Mouse (Mus musculus): ENCODE measurements around the gene Maneal. TPM values are rescaled to one million over a fixed set of nuclear protein-coding genes. Genes with fewer than 3 reads are reported as not detected.

The Maneal gene
- polyA plus RNA-seq (2014; fragmentation: Nextera tagmentation; extraction: Ambion mirVana) = 16.5 and 19.0 TPM in 2 replicates

GRCm38 (mm10) chr4:124861283-124862188, at the start of gene Maneal:
Maneal (minus strand) TSS chr4:124862171.
- Histone ChIP-seq H3K9me3 (ENCODE audit: control insufficient read depth, low read length) (no peaks in the 10 kb centered on the region), H3K4me3 (ENCODE audit: low read depth, low read length) (peak within 1 kb of the TSS; percentile 78), H3K27me3 (ENCODE audit: control insufficient read depth, insufficient read depth, low read length) (no peaks in the 10 kb centered on the region), H3K9ac (replicated peaks; ENCODE audit: low read depth, low read length) (peak within 1 kb of the TSS; percentile 88), H3K27ac (ENCODE audit: low read depth, low read length) (peak within 1 kb of the TSS; percentile 82), H3K36me3 (ENCODE audit: control insufficient read depth, insufficient read depth, low read length) (peaks cover 19% of the 10 kb centered on the region), H3K4me2 (ENCODE audit: low read depth, low read length) (peak within 1 kb of the TSS; percentile 90), H3K4me1 (ENCODE audit: control insufficient read depth, insufficient read depth, low read length) (peaks cover 15% of the 10 kb centered on the region)
- WGBS = 2% methylated on average over 49 of the region's 77 CpGs
- ATAC-seq (ENCODE audit: low read depth) = peak; percentile 67

- Histone ChIP-seq H3K36me3 (ENCODE audit: control insufficient read depth, insufficient read depth, low read length) (no peaks in the 10 kb centered on the region), H3K4me3 (ENCODE audit: low read depth, low read length) (no peak overlapping the region; the same call in 1 of the 2 replicates), H3K9me3 (ENCODE audit: control insufficient read depth, low read length) (no peaks in the 10 kb centered on the region), H3K9ac (replicated peaks; ENCODE audit: low read depth, low read length) (no peak overlapping the region), H3K4me1 (ENCODE audit: control insufficient read depth, insufficient read depth, low read length) (peaks cover 10% of the 10 kb centered on the region; the same call in 1 of the 2 replicates), H3K27ac (ENCODE audit: low read depth, low read length) (peak overlapping the region; percentile 67; the same call in 1 of the 2 replicates), H3K27me3 (ENCODE audit: control insufficient read depth, insufficient read depth, low read length) (no peaks in the 10 kb centered on the region), H3K4me2 (ENCODE audit: low read depth, low read length) (peak overlapping the region; percentile 41)
- peak; percentile 75 for ATAC-seq (ENCODE audit: low read depth)
- WGBS = 12% methylated on average over 21 of the region's 21 CpGs
These were observed 44.2 kb upstream of the Maneal start for GRCm38 (mm10) chr4:124905971-124906822.

DNA sequence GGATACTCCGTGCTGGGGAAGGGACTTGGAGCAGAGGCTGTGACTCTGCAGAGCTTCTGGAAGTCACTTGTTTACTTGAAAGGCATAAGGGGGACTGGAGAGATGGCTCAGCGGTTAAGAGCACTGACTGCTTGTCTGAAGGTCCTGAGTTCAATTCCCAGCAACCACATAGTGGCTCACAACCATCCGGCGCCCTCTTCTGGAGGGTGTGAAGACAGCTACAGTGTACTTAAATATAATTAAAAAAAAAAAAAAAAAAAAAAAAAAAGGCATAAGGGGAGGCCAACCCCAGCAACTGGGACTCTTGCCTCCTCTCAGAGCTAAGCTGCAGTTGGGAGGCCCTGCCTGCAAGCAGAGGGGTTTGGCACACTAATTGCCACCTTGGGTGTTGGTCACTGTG, 43.4 kb upstream of the Maneal start:
- Histone ChIP-seq H3K27ac (ENCODE audit: low read depth, low read length) (no peak overlapping the region), H3K4me1 (ENCODE audit: control insufficient read depth, insufficient read depth, low read length) (peaks cover 10% of the 10 kb centered on the region; the same call in 1 of the 2 replicates), H3K36me3 (ENCODE audit: control insufficient read depth, insufficient read depth, low read length) (no peaks in the 10 kb centered on the region), H3K9ac (replicated peaks; ENCODE audit: low read depth, low read length) (no peak overlapping the region), H3K9me3 (ENCODE audit: control insufficient read depth, low read length) (no peaks in the 10 kb centered on the region), H3K4me2 (ENCODE audit: low read depth, low read length) (no peak overlapping the region), H3K4me3 (ENCODE audit: low read depth, low read length) (no peak overlapping the region), H3K27me3 (ENCODE audit: control insufficient read depth, insufficient read depth, low read length) (no peaks in the 10 kb centered on the region)
- ATAC-seq (ENCODE audit: low read depth) = no peak
- WGBS = 63% methylated on average over 4 of the region's 4 CpGs

DNA sequence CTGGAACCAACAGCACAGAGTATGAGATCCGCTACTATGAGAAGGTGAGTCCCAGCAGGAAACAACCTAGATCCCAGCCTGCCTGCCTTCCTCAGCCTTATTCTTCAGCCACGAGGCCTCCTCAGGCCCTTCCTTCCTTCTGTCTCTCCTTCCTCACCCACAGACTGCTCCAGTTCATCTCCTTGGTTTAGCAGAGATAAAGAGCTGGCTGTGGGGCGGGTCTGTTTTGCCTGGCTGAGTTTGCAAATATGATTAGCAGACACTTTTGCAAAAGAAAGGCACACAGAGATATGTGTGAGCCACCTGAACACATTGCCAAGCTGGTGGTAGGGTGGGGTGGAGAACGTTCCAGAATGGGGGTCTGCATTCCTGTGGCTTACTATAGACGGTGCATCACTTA, 37.9 kb upstream of the Maneal start:
- Histone ChIP-seq H3K9ac (replicated peaks; ENCODE audit: low read depth, low read length) (no peak overlapping the region), H3K9me3 (ENCODE audit: control insufficient read depth, low read length) (no peaks in the 10 kb centered on the region), H3K36me3 (ENCODE audit: control insufficient read depth, insufficient read depth, low read length) (no peaks in the 10 kb centered on the region), H3K27ac (ENCODE audit: low read depth, low read length) (no peak overlapping the region), H3K27me3 (ENCODE audit: control insufficient read depth, insufficient read depth, low read length) (0 out of 2 replicates have a peak, but pooled peaks cover 2% of the 10 kb centered on the region), H3K4me3 (ENCODE audit: low read depth, low read length) (no peak overlapping the region), H3K4me1 (ENCODE audit: control insufficient read depth, insufficient read depth, low read length) (no peaks in the 10 kb centered on the region; the same call in 1 of the 2 replicates), H3K4me2 (ENCODE audit: low read depth, low read length) (no peak overlapping the region)
- no peak for ATAC-seq (ENCODE audit: low read depth)
- 67% methylated on average over 5 of the region's 5 CpGs for WGBS

GRCm38 (mm10) chr4:124898428-124898827, 36.5 kb upstream of the Maneal start:
- Histone ChIP-seq H3K36me3 (ENCODE audit: control insufficient read depth, insufficient read depth, low read length) (no peaks in the 10 kb centered on the region), H3K27ac (ENCODE audit: low read depth, low read length) (no peak overlapping the region), H3K4me3 (ENCODE audit: low read depth, low read length) (no peak overlapping the region), H3K4me1 (ENCODE audit: control insufficient read depth, insufficient read depth, low read length) (no peaks in the 10 kb centered on the region; the same call in 1 of the 2 replicates), H3K9ac (replicated peaks; ENCODE audit: low read depth, low read length) (no peak overlapping the region), H3K4me2 (ENCODE audit: low read depth, low read length) (no peak overlapping the region), H3K9me3 (ENCODE audit: control insufficient read depth, low read length) (no peaks in the 10 kb centered on the region), H3K27me3 (ENCODE audit: control insufficient read depth, insufficient read depth, low read length) (0 out of 2 replicates have a peak, but pooled peaks cover 2% of the 10 kb centered on the region)
- no peak for ATAC-seq (ENCODE audit: low read depth)
- WGBS = 21% methylated on average over 10 of the region's 10 CpGs

- WGBS = 2% methylated on average over 80 of the region's 83 CpGs
- peak; percentile 71 for ATAC-seq (ENCODE audit: low read depth)
These were observed 32.8 kb upstream of the Maneal start for GRCm38 (mm10) chr4:124894508-124895428.

GRCm38 (mm10) chr4:124893769-124894168, 31.8 kb upstream of the Maneal start:
- 0 out of 2 replicates have a peak, but pooled peaks have one; percentile 29 for ATAC-seq (ENCODE audit: low read depth)
- Histone ChIP-seq H3K27ac (ENCODE audit: low read depth, low read length) (no peak overlapping the region), H3K4me3 (ENCODE audit: low read depth, low read length) (no peak overlapping the region), H3K27me3 (ENCODE audit: control insufficient read depth, insufficient read depth, low read length) (0 out of 2 replicates have a peak, but pooled peaks cover 2% of the 10 kb centered on the region), H3K9me3 (ENCODE audit: control insufficient read depth, low read length) (no peaks in the 10 kb centered on the region), H3K36me3 (ENCODE audit: control insufficient read depth, insufficient read depth, low read length) (no peaks in the 10 kb centered on the region), H3K4me2 (ENCODE audit: low read depth, low read length) (peak overlapping the region; percentile 59; the same call in 1 of the 2 replicates), H3K4me1 (ENCODE audit: control insufficient read depth, insufficient read depth, low read length) (no peaks in the 10 kb centered on the region; the same call in 1 of the 2 replicates), H3K9ac (replicated peaks; ENCODE audit: low read depth, low read length) (0 out of 2 replicates have a peak overlapping the region, but pooled peaks have one; percentile 60)
- WGBS = 27% methylated on average over 6 of the region's 6 CpGs

More at GRCm38 (mm10) chr4:124894508-124895428, 32.8 kb upstream of the Maneal start:
- H3K4me3 ChIP-seq (ENCODE audit: low read depth, low read length) = peak overlapping the region; percentile 42
- 0 out of 2 replicates have a peak, but pooled peaks cover 2% of the 10 kb centered on the region for H3K27me3 ChIP-seq (ENCODE audit: control insufficient read depth, insufficient read depth, low read length)
- no peaks in the 10 kb centered on the region; the same call in 1 of the 2 replicates for H3K4me1 ChIP-seq (ENCODE audit: control insufficient read depth, insufficient read depth, low read length)
- no peaks in the 10 kb centered on the region for H3K9me3 ChIP-seq (ENCODE audit: control insufficient read depth, low read length)
- peak overlapping the region; percentile 59 for H3K4me2 ChIP-seq (ENCODE audit: low read depth, low read length)
- no peak overlapping the region for H3K27ac ChIP-seq (ENCODE audit: low read depth, low read length)
- no peaks in the 10 kb centered on the region for H3K36me3 ChIP-seq (ENCODE audit: control insufficient read depth, insufficient read depth, low read length)
- peak overlapping the region; percentile 60 for H3K9ac ChIP-seq (replicated peaks; ENCODE audit: low read depth, low read length)

- Histone ChIP-seq H3K27ac (ENCODE audit: low read depth, low read length) (no peak overlapping the region), H3K4me1 (ENCODE audit: control insufficient read depth, insufficient read depth, low read length) (no peaks in the 10 kb centered on the region; the same call in 1 of the 2 replicates), H3K4me2 (ENCODE audit: low read depth, low read length) (no peak overlapping the region), H3K9me3 (ENCODE audit: control insufficient read depth, low read length) (no peaks in the 10 kb centered on the region), H3K27me3 (ENCODE audit: control insufficient read depth, insufficient read depth, low read length) (peaks cover under 1% of the 10 kb centered on the region; the same call in 1 of the 2 replicates), H3K9ac (replicated peaks; ENCODE audit: low read depth, low read length) (no peak overlapping the region), H3K4me3 (ENCODE audit: low read depth, low read length) (no peak overlapping the region), H3K36me3 (ENCODE audit: control insufficient read depth, insufficient read depth, low read length) (no peaks in the 10 kb centered on the region)
- no peak for ATAC-seq (ENCODE audit: low read depth)
- WGBS = 72% methylated on average over 5 of the region's 5 CpGs
These were observed 28.9 kb upstream of the Maneal start for GRCm38 (mm10) chr4:124890831-124891230.

All from neural tube, embryonic 14.5 days (tissue).